Mouse (Mus musculus) testis, adult 2 months (tissue): ENCODE measurements around the gene Ifnar1. TPM values are rescaled to one million over a fixed set of nuclear protein-coding genes. Genes with fewer than 3 reads are reported as not detected.

Source experiments
- H3K27ac ChIP-seq: fragments of 200-500 bp; 2 replicates; pipeline ENCODE4 v1.5.1; 2012; ENCODE audit warnings: low read depth, low read length; ENCODE audit not compliant: control insufficient read depth, insufficient read depth
- H3K27me3 ChIP-seq: fragments of 200-500 bp; 2 replicates; pipeline ENCODE4 v1.6.1; 2012; ENCODE audit warnings: mild to moderate bottlenecking, low read length, moderate library complexity; ENCODE audit not compliant: control insufficient read depth, insufficient read depth
- H3K36me3 ChIP-seq: fragments of 200-500 bp; 2 replicates; pipeline ENCODE4 v1.6.1; 2012; ENCODE audit warnings: mild to moderate bottlenecking, low read length; ENCODE audit not compliant: control insufficient read depth, insufficient read depth
- H3K4me1 ChIP-seq: fragments of 200-500 bp; 2 replicates; pipeline ENCODE4 v1.6.1; 2012; ENCODE audit warnings: low read length; ENCODE audit not compliant: control insufficient read depth, insufficient read depth
- H3K4me3 ChIP-seq: fragments of 200-500 bp; 2 replicates; pipeline ENCODE4 v1.5.1; 2012; ENCODE audit warnings: low read depth, mild to moderate bottlenecking, low read length, moderate library complexity, mixed read lengths; ENCODE audit not compliant: control insufficient read depth
- CTCF ChIP-seq: fragments of 200-500 bp; IDR thresholded peaks from 2 replicates; pipeline ENCODE4 v1.5.1; 2012; ENCODE audit warnings: low read depth, mild to moderate bottlenecking, inconsistent platforms, low read length, moderate library complexity; ENCODE audit not compliant: control insufficient read depth, insufficient read depth, insufficient replicate concordance
- POLR2A ChIP-seq: fragments of 200-500 bp; IDR thresholded peaks from 2 replicates; pipeline ENCODE4 v1.6.1; 2012; ENCODE audit warnings: low read depth, mild to moderate bottlenecking, inconsistent platforms, low read length, moderate library complexity; ENCODE audit not compliant: control insufficient read depth
- polyA plus RNA-seq: library from polyadenylated mRNA; depleted of rRNA; stranded (reverse); fragments of >200 nt; gene quantifications from 2 replicates; pipeline ENCODE4 v1.2.3, GENCODE M21; 2012

The Ifnar1 gene
- polyA plus RNA-seq, 1 experiment, result 7.9 TPM

GRCm38 (mm10) chr16:91488066-91488465 is 3.0 kb downstream of the Ifnar1 start:
- H3K27ac ChIP-seq, result no peak overlapping the region
- H3K27me3 ChIP-seq, result no peaks in the 10 kb centered on the region
- peaks cover 7% of the 10 kb centered on the region for H3K4me1 ChIP-seq
- TF ChIP-seq CTCF, result no peak
- TF ChIP-seq POLR2A, result no peak
- no peak overlapping the region for H3K4me3 ChIP-seq
- 0 out of 2 replicates have a peak, but pooled peaks cover 2% of the 10 kb centered on the region for H3K36me3 ChIP-seq

- TF ChIP-seq POLR2A (no peak), CTCF (no peak)
- H3K27me3 ChIP-seq, result no peaks in the 10 kb centered on the region
- no peak overlapping the region for H3K4me3 ChIP-seq
- H3K27ac ChIP-seq, result no peak overlapping the region
- H3K4me1 ChIP-seq, result peaks cover 4% of the 10 kb centered on the region
- H3K36me3 ChIP-seq, result peaks cover 3% of the 10 kb centered on the region; the same call in 1 of the 2 replicates
These were observed 5.9 kb downstream of the Ifnar1 start for GRCm38 (mm10) chr16:91490897-91491296.

- no peak for TF ChIP-seq CTCF
- TF ChIP-seq POLR2A, result no peak
- no peaks in the 10 kb centered on the region for H3K27me3 ChIP-seq
- no peak overlapping the region for H3K27ac ChIP-seq
- H3K36me3 ChIP-seq, result peaks cover 3% of the 10 kb centered on the region; the same call in 1 of the 2 replicates
- no peak overlapping the region for H3K4me3 ChIP-seq
- H3K4me1 ChIP-seq, result no peaks in the 10 kb centered on the region
These were observed 6.4 kb downstream of the Ifnar1 start for GRCm38 (mm10) chr16:91491473-91491872.

DNA sequence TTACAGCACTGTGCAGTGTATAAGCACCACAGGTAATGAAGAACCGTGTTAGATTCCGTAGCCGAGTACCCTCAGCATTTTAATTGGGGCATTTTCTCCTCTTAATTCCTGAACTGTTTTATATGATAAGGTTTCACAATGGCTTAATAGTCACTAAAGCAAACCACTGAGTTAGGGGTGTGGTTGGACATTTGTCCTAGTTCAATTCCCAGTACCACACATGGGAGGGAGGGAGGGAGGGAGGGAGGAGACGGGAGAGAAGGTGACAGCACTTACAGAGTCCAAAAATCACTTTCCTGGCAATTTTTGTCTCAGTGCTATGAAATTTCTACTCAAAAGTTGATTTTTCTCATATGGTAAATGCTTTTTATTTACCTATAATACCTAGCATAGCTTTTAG is 10.5 kb downstream of the Ifnar1 start:
- no peak overlapping the region for H3K27ac ChIP-seq
- H3K4me1 ChIP-seq, result no peaks in the 10 kb centered on the region
- no peak overlapping the region for H3K4me3 ChIP-seq
- TF ChIP-seq CTCF, result no peak
- no peak for TF ChIP-seq POLR2A
- peaks cover 5% of the 10 kb centered on the region; the same call in 1 of the 2 replicates for H3K36me3 ChIP-seq
- H3K27me3 ChIP-seq, result no peaks in the 10 kb centered on the region

GRCm38 (mm10) chr16:91496206-91496605 is 11.2 kb downstream of the Ifnar1 start:
- TF ChIP-seq POLR2A, result no peak
- TF ChIP-seq CTCF, result no peak
- Histone ChIP-seq H3K36me3 (peaks cover 9% of the 10 kb centered on the region), H3K27ac (no peak overlapping the region), H3K4me1 (no peaks in the 10 kb centered on the region), H3K4me3 (no peak overlapping the region), H3K27me3 (no peaks in the 10 kb centered on the region)

GRCm38 (mm10) chr16:91496766-91497165 is 11.7 kb downstream of the Ifnar1 start:
- H3K27me3 ChIP-seq, result no peaks in the 10 kb centered on the region
- no peak overlapping the region for H3K27ac ChIP-seq
- H3K4me1 ChIP-seq, result no peaks in the 10 kb centered on the region
- peaks cover 10% of the 10 kb centered on the region for H3K36me3 ChIP-seq
- no peak for TF ChIP-seq CTCF
- TF ChIP-seq POLR2A, result no peak
- no peak overlapping the region for H3K4me3 ChIP-seq

GRCm38 (mm10) chr16:91498041-91498440 is 13.0 kb downstream of the Ifnar1 start:
- TF ChIP-seq CTCF, result no peak
- no peak for TF ChIP-seq POLR2A
- Histone ChIP-seq H3K4me3 (no peak overlapping the region), H3K27me3 (no peaks in the 10 kb centered on the region), H3K4me1 (no peaks in the 10 kb centered on the region), H3K27ac (no peak overlapping the region), H3K36me3 (peaks cover 11% of the 10 kb centered on the region)

DNA sequence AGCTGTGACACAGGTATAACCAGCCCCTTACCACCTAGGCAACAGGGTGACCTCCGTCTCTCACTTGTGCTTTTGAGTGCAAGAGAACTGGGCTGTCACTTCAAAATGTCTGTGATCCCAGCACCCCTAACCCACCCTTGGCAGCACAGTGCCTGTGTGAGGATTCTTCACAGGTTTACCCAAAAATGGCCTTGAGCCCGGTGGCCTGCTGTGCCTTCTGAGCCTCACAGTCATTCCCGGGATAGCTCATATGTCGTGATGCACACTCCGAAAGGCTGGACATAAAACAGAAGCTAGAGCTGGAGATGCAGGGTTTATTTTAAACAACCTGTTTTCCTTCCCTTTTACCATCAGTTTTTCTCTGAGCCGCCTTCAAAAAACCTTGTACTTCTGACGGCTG is 19.7 kb downstream of the Ifnar1 start:
- Histone ChIP-seq H3K36me3 (peaks cover 15% of the 10 kb centered on the region), H3K4me1 (no peaks in the 10 kb centered on the region), H3K27ac (no peak overlapping the region), H3K27me3 (no peaks in the 10 kb centered on the region), H3K4me3 (no peak overlapping the region)
- no peak for TF ChIP-seq POLR2A
- TF ChIP-seq CTCF, result no peak
